Mouse (Mus musculus) CD4-positive, CD25-positive, alpha-beta regulatory T cell, adult 4 months (primary cell): ENCODE measurements at regions not wholly inside any gene's neighbourhood (a gene's known extent, or its start where the extent isn't known, plus 50 kb on each side); places are given as distances from the start of the nearest gene placed in this dataset.

Experiments
- ATAC-seq: one replicate; pipeline ENCODE4 v1.8.0; 2017

DNA sequence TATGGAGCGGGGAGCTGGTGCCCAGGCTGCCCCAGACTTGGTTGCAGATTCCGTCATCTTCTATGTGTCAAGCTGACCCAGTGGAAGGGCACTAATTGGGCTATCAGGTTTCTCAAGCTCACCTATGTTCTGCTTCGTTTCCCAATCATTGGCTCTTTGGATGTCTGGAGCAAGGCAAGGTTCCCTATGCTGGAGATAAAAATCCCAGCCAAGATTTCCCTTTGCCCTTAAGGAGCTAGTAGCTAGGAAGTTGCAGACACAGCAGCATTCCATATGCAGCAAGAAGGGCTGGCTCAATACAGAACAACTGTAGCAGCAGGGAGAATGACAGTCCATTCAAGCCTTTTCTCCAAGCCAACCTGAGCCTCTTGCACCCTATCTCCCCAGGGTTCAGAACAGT lies 159.2 kb upstream of the Zfp706 start:
- ATAC-seq: no peak

- no peak for ATAC-seq
Observed at GRCm38 (mm10) chr15:37165887-37166507, 158.4 kb upstream of the Zfp706 start.

- ATAC-seq: no peak
Observed at GRCm38 (mm10) chr15:37165216-37165615, 157.6 kb upstream of the Zfp706 start.

DNA sequence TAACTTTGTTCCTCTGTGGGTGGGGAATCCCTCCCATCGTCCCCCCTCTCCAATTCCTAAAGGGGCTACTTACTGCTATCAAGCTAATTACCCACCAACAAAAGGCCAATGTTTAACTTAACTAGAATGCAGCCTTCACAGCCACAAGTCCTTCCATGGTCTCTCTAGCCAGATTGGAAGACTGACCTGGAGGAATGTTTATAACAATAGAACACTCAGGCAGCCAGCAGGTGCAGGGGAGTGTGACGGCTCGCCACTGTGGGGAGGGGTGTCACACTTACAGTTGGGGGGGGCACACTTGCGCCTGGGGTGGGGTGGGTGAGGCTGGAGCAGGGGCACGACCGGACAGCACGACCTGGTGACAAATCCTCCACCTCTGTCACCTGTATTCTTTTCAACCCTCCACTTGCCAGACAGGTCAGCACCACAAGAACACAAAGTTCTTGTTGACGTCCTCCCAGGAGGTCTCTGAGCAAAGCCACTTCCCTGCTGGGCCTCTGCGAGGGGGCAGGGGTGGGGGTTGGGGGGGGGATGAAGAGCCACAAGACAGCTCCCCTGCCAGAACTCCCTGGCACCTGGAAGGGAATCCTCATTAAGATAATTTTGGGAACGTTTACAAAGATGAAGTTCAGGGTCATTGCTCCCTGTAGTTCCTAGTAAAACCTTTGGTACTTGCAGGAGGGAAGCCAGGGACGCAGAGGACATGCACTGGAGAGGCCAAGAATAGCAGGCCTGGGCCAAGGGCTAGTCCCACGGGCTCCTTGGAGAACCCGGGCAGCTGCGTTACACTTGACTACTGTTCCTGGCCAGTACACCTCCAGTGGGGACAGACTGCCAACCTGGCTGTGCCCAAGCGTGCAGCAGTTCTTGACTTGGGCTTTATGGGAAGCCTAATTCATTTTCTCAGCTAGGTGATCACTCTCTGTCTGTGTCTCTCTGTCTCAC lies 156.9 kb upstream of the Zfp706 start:
- ATAC-seq: no peak

- no peak for ATAC-seq
Observed at GRCm38 (mm10) chr15:37159956-37160355, 152.4 kb upstream of the Zfp706 start.

GRCm38 (mm10) chr15:37159349-37159748 lies 151.8 kb upstream of the Zfp706 start:
- no peak for ATAC-seq

DNA sequence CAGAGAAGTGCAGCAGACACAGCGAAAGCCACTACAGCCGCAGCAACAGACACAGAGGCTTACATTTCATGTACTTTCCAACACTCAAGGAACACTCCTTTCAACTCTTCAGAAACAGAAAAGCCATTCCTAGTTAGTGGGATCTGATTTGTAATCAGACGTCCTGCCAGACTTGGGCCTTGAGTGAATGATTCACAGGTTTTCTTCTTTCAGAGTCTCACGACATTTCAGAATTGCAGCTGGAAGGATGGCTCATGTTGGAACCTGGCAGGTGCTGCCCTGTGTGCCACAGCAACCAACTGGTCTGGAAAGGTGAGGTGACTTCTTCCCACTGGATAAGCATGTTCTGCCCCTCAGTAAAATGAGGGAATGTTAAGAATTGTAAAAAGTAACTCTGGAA lies 149.8 kb upstream of the Zfp706 start:
- no peak for ATAC-seq

DNA sequence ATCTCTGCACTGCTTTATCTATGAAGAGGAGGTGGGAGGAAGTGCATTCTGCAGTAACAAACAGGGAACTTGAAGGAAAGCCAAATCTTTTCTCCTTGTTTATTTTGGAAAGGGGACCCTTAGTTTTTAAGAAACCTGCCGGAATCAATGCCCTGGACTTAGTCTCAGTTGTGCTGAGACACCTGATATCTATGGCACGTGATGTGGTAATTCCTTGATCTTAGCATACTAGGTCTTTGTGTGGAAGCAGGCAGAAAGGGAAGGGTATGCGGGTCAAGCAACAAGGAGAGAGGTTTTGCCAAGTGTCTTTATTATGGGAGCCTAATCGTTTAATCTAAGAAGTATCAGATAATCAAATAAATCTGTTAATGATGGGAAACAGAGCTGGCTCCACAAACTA lies 147.4 kb upstream of the Zfp706 start:
- no peak for ATAC-seq

- ATAC-seq: no peak
Observed at GRCm38 (mm10) chr15:37153177-37153576, 145.6 kb upstream of the Zfp706 start.

GRCm38 (mm10) chr15:37135590-37136164 lies 128.1 kb upstream of the Zfp706 start:
- ATAC-seq: peak; percentile 79

GRCm38 (mm10) chr15:37134913-37135589 lies 127.5 kb upstream of the Zfp706 start:
- ATAC-seq: peak; percentile 22

GRCm38 (mm10) chr15:37134386-37134785 lies 126.8 kb upstream of the Zfp706 start:
- no peak for ATAC-seq

- ATAC-seq: no peak
Observed at GRCm38 (mm10) chr15:37133916-37134315, 126.3 kb upstream of the Zfp706 start.

DNA sequence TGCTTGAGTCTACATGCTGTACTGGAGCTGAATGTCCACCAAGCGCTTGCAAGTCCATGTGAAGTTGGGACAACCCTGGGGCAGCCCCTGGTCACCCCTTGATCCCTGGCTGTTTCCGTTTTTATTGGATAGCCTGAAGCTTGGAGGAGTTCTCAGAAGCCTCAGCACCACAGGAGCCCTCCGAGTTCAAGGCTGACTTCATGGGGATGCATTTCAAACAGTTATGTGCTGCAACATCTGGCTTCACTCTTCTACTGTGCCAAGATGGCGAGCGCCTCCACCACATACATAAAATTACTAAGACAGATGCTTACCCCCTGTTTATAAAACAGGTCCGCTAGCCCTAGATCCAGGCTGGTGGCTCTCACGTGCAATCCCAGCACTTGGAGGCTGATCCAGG lies 120.1 kb upstream of the Zfp706 start:
- ATAC-seq: no peak

DNA sequence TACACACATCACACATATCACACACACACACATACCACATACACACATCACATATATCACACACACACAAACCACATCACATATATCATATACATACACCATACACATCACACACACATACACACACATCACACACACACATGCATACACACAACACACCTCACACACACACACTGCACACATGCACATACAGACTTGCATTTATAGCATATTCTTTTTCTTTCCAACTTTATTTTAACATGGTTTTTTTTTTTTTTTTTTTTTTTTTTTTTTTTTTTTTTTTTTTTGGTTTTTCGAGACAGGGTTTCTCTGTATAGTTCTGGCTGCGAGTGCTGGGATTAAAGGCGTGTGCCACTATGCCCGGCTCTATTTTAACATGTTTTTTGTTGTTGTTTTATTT lies 119.6 kb upstream of the Zfp706 start:
- ATAC-seq: no peak

- ATAC-seq: no peak
Observed at GRCm38 (mm10) chr15:37125823-37126222, 118.2 kb upstream of the Zfp706 start.

DNA sequence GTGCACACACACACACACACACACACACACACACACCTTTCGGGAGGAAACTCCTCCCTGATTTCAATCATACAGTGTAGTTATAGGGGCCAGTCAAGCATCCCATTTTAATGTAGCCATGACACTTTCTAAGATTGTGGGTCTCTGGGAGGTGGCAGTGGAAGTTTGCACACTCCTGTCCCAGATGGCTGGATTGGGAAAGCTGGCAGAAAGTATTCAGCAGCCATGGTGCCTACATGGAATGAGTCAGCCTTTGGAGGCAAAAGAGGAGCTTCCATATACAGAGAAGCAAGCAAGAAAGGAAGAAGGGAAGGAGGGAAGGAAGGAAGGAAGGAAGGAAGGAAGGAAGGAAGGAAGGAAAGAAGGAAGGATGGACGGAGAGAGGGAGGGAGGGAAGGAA lies 117.4 kb upstream of the Zfp706 start:
- no peak for ATAC-seq

GRCm38 (mm10) chr15:37124299-37124698 lies 116.7 kb upstream of the Zfp706 start:
- no peak for ATAC-seq

GRCm38 (mm10) chr15:37120381-37120780 lies 112.8 kb upstream of the Zfp706 start:
- peak; percentile 67 for ATAC-seq

GRCm38 (mm10) chr15:37114119-37114518 lies 106.5 kb upstream of the Zfp706 start:
- peak; percentile 68 for ATAC-seq

DNA sequence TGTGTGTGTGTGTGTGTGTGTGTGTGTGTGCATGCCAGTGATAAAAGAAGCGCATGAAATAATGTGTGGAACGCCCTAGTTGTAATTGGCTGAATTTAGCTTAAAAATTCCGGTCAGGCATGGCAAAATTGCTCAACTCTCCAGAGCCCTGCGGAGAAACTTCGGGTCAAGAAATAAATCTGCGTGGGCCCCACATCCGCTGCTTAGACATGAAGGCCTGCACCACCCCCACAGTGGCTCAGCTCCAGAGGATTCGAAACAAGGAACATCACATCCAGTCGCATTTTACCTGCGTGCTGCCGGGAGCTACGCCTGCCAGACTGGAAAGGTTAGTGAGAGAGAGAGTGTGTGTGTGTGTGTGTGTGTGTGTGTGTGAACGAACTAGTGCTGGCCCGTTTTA lies 102.9 kb upstream of the Zfp706 start:
- no peak for ATAC-seq

- no peak for ATAC-seq
Observed at GRCm38 (mm10) chr15:37102035-37102555, 94.5 kb upstream of the Zfp706 start.

DNA sequence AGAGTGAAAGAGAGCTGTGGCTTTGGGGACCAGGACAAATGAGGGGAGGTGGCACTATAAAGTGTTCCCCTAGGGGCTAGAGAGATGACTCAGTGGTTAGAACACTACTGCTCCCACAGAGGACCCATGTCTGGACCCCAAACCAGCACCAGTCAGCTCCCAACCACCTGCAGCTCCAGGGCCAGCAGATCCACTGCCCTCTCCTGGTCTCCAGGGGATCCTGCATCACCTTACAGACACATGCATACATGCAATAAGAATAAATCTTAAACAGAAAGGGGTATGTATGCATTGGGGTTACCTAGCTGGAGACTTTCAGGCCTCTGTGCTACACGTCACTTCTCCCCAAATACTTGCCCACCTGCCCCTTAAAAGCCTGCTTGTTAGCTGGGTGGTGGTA lies 93.8 kb upstream of the Zfp706 start:
- no peak for ATAC-seq
